Mouse (Mus musculus): ENCODE measurements around the gene Rdh5. TPM values are rescaled to one million over a fixed set of nuclear protein-coding genes. Genes with fewer than 3 reads are reported as not detected.
A peak's percentile ranks its signal among the peaks of the same experiment; 100 is the strongest.

Gene Rdh5
- polyA plus RNA-seq, 1 experiment from 2014 or later: 8.1 TPM

- TF ChIP-seq EP300 (optimal IDR thresholded peaks at IDR 0.05): no peak
- no peak for DNase-seq (ENCODE audit: low spot score)
- Histone ChIP-seq H3K27ac (replicated peaks) (no peak overlapping the region), H3K9me3 (ENCODE audit: control insufficient read depth, low read length) (no peaks in the 10 kb centered on the region), H3K36me3 (ENCODE audit: control insufficient read depth, insufficient read depth, low read length) (no peaks in the 10 kb centered on the region; the same call in 1 of the 2 replicates), H3K4me2 (replicated peaks; ENCODE audit: low read depth) (peak overlapping the region; percentile 74), H3K27me3 (ENCODE audit: control insufficient read depth, insufficient read depth, low read length) (no peaks in the 10 kb centered on the region), H3K4me1 (replicated peaks; ENCODE audit: control insufficient read depth, insufficient read depth) (0 out of 2 replicates have a peak, but pooled peaks cover 3% of the 10 kb centered on the region), H3K4me3 (ENCODE audit: low read depth, low read length) (peak overlapping the region; percentile 51), H3K9ac (ENCODE audit: low read length) (peak overlapping the region; percentile 75; the same call in 1 of the 2 replicates)
- 8% methylated on average over 9 of the region's 9 CpGs for WGBS
- 0 out of 2 replicates have a peak, but pooled peaks have one; percentile 8 for ATAC-seq (ENCODE audit: low FRiP score, low TSS enrichment)
Measured at GRCm38 (mm10) chr10:128892246-128892645, 30.4 kb downstream of the Rdh5 start.

DNA sequence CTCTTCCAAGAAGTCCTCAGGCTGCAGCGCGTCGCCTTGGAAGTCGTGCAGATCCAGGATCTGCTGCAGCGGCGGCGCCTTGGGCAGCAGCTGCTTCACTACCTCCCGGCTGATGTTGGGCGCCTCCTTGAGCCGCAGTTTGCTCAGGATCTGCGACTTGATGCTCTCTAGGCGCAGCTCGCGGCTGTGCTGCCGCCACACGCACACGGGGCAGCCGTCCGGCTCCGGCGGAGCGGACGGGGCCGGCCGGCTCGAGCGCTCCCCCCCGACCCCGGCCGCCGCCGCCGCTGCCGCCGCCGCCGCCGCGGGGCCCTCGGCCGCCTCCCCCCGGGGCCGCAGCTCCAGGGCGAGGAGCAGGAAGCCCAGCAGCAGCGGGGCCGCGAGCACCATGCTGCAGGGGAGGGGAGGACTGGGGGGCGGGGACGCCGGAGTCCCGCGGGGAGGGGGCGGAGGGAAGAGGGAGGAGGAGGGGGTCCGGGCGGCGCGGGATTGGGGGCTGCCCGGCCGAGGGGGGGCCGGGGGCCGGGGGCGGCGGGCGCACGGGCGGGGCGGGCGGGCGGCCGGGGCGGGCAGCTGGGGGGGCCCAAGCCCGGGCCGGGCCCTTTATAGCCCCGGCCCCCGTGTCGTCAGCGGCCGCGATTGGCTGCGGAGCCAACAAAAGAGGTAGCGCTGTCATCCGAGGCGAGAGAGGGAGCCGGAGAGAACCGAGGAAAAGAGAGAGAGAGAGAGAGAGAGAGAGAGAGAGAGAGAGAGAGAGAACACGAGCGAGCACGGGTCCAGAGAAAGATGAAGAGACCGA lies 31.2 kb downstream of the Rdh5 start, which contains the start of gene Gdf11:
Gene Gdf11 (minus strand): TSS at position 423 of the 799 bp plus-strand sequence.
- H3K4me2 ChIP-seq (replicated peaks; ENCODE audit: low read depth): peak within 1 kb of the TSS; percentile 74
- H3K4me1 ChIP-seq (replicated peaks; ENCODE audit: control insufficient read depth, insufficient read depth): 0 out of 2 replicates have a peak, but pooled peaks cover 3% of the 10 kb centered on the region
- H3K27ac ChIP-seq (replicated peaks): peak within 1 kb of the TSS; percentile 71
- DNase-seq (ENCODE audit: low spot score) (peak; percentile 66), ATAC-seq (ENCODE audit: low FRiP score, low TSS enrichment) (peak; percentile 46)
- no peaks in the 10 kb centered on the region for H3K27me3 ChIP-seq (ENCODE audit: control insufficient read depth, insufficient read depth, low read length)
- peak within 1 kb of the TSS; percentile 75 for H3K9ac ChIP-seq (ENCODE audit: low read length)
- under 1% methylated on average over 52 of the region's 89 CpGs for WGBS
- H3K36me3 ChIP-seq (ENCODE audit: control insufficient read depth, insufficient read depth, low read length): no peaks in the 10 kb centered on the region; the same call in 1 of the 2 replicates
- H3K9me3 ChIP-seq (ENCODE audit: control insufficient read depth, low read length): no peaks in the 10 kb centered on the region
- H3K4me3 ChIP-seq (ENCODE audit: low read depth, low read length): peak within 1 kb of the TSS; percentile 51
- TF ChIP-seq CTCF (IDR thresholded peaks at IDR 0.05; ENCODE audit: low read depth) (peak; percentile 26; the same call in 1 of the 2 replicates), EP300 (optimal IDR thresholded peaks at IDR 0.05) (no peak)

GRCm38 (mm10) chr10:128890383-128891295 lies 32.0 kb downstream of the Rdh5 start:
- ATAC-seq (ENCODE audit: low FRiP score, low TSS enrichment) (no peak; the same call in 1 of the 2 replicates), DNase-seq (ENCODE audit: low spot score) (no peak)
- no peaks in the 10 kb centered on the region; the same call in 1 of the 2 replicates for H3K36me3 ChIP-seq (ENCODE audit: control insufficient read depth, insufficient read depth, low read length)
- under 1% methylated on average over 39 of the region's 40 CpGs for whole genome bisulfite sequencing
- TF ChIP-seq CTCF (IDR thresholded peaks at IDR 0.05; ENCODE audit: low read depth) (no peak), EP300 (optimal IDR thresholded peaks at IDR 0.05) (no peak)
- H3K4me2 ChIP-seq (replicated peaks; ENCODE audit: low read depth): peak overlapping the region; percentile 74
- H3K4me3 ChIP-seq (ENCODE audit: low read depth, low read length): peak overlapping the region; percentile 51
- no peaks in the 10 kb centered on the region for H3K9me3 ChIP-seq (ENCODE audit: control insufficient read depth, low read length)
- peak overlapping the region; percentile 71 for H3K27ac ChIP-seq (replicated peaks)
- peak overlapping the region; percentile 75 for H3K9ac ChIP-seq (ENCODE audit: low read length)
- 0 out of 2 replicates have a peak, but pooled peaks cover 3% of the 10 kb centered on the region for H3K4me1 ChIP-seq (replicated peaks; ENCODE audit: control insufficient read depth, insufficient read depth)
- H3K27me3 ChIP-seq (ENCODE audit: control insufficient read depth, insufficient read depth, low read length): no peaks in the 10 kb centered on the region

DNA sequence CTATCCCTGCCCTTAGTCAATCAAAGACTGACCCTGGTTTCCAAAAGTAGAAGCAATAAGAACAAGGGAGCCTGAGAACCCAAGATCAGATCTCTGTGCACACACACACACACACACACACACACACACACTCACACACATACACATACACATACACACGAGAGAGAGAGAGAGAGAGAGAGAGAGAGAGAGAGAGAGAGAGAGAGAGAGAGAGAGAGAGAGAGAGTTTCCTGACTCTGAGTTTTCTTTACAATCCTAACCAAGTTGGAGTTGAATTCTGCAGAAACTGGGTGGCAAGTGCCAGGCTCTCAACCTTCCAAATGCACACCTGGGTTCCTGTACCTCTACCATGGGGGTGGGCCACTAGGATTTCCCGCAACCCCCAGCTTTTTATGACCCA lies 32.8 kb downstream of the Rdh5 start:
- DNase-seq (ENCODE audit: low spot score) (no peak), ATAC-seq (ENCODE audit: low FRiP score, low TSS enrichment) (no peak)
- H3K9me3 ChIP-seq (ENCODE audit: control insufficient read depth, low read length): no peaks in the 10 kb centered on the region
- no peak overlapping the region; the same call in 1 of the 2 replicates for H3K4me3 ChIP-seq (ENCODE audit: low read depth, low read length)
- no peak overlapping the region for H3K27ac ChIP-seq (replicated peaks)
- H3K4me1 ChIP-seq (replicated peaks; ENCODE audit: control insufficient read depth, insufficient read depth): 0 out of 2 replicates have a peak, but pooled peaks cover 3% of the 10 kb centered on the region
- no peaks in the 10 kb centered on the region; the same call in 1 of the 2 replicates for H3K36me3 ChIP-seq (ENCODE audit: control insufficient read depth, insufficient read depth, low read length)
- no peaks in the 10 kb centered on the region for H3K27me3 ChIP-seq (ENCODE audit: control insufficient read depth, insufficient read depth, low read length)
- peak overlapping the region; percentile 74 for H3K4me2 ChIP-seq (replicated peaks; ENCODE audit: low read depth)
- 44% methylated on average over 1 of the region's 2 CpGs for WGBS
- H3K9ac ChIP-seq (ENCODE audit: low read length): no peak overlapping the region
- TF ChIP-seq EP300 (optimal IDR thresholded peaks at IDR 0.05) (no peak), CTCF (IDR thresholded peaks at IDR 0.05; ENCODE audit: low read depth) (no peak)

DNA sequence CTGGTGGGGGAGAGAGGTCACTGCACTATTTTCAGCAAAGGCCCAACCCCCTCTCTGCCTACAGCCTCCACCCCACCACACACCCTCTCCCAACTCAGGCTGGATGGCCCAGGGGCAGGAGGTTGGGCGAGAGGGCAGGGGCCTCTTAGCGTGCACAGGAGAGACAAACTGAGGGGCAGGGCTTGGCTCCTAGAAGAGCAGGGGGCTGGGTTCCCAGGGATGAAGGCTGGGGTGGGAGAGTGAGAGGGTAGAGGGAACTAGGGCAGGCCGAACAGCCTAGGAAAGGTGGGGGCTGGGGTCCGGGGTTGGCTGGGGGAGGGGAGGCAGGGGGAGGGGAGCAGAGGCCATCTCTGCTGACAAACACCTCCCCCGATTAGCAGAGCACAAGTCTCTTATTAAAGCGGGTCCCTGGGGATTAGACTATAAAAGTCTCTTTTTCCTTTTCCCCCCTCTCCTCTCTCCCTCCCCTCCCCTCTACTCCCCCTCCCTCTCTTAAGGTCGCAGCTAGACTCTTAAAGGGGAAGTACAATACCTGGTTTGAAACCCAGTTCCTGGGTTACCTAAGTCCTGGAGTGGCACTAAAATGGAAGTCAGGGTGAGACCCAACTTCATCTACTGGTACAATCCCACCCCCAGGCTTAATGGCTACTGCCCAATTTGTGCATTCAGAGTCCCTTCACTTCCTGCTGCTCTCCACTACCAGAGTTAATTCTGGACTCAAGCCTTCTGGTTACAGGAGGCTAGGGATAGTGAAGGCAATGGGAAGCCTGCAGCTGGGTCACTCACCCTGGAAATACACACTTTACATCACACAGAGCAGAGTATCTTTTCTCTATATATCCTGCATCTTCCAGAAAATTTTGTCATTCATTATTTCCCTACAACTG lies 33.5 kb downstream of the Rdh5 start:
- 5% methylated on average over 5 of the region's 7 CpGs for WGBS
- Histone ChIP-seq H3K27ac (replicated peaks) (no peak overlapping the region), H3K9me3 (ENCODE audit: control insufficient read depth, low read length) (no peaks in the 10 kb centered on the region), H3K36me3 (ENCODE audit: control insufficient read depth, insufficient read depth, low read length) (no peaks in the 10 kb centered on the region; the same call in 1 of the 2 replicates), H3K27me3 (ENCODE audit: control insufficient read depth, insufficient read depth, low read length) (no peaks in the 10 kb centered on the region), H3K4me1 (replicated peaks; ENCODE audit: control insufficient read depth, insufficient read depth) (0 out of 2 replicates have a peak, but pooled peaks cover 3% of the 10 kb centered on the region), H3K4me2 (replicated peaks; ENCODE audit: low read depth) (peak overlapping the region; percentile 42), H3K9ac (ENCODE audit: low read length) (peak overlapping the region; percentile 35; the same call in 1 of the 2 replicates), H3K4me3 (ENCODE audit: low read depth, low read length) (peak overlapping the region; percentile 13; the same call in 1 of the 2 replicates)
- TF ChIP-seq CTCF (IDR thresholded peaks at IDR 0.05; ENCODE audit: low read depth): no peak
- no peak for TF ChIP-seq EP300 (optimal IDR thresholded peaks at IDR 0.05)
- ATAC-seq (ENCODE audit: low FRiP score, low TSS enrichment): no peak
- no peak for DNase-seq (ENCODE audit: low spot score)
